Mouse (Mus musculus) embryo, embryonic 10 days (tissue): Measurements from ENCODE around the gene Hist1h3c.
"Not testable (repeated sequence)": the region's sequence is repeated elsewhere in the genome, so short reads cannot be mapped to it uniquely, and the experiment has no call there.

Experiments
- DNase-seq: peaks from one replicate; pipeline ENCODE4 v3.0.0-alpha.2; 2015; ENCODE audit warnings: low spot score

Hist1h3c gene

DNA sequence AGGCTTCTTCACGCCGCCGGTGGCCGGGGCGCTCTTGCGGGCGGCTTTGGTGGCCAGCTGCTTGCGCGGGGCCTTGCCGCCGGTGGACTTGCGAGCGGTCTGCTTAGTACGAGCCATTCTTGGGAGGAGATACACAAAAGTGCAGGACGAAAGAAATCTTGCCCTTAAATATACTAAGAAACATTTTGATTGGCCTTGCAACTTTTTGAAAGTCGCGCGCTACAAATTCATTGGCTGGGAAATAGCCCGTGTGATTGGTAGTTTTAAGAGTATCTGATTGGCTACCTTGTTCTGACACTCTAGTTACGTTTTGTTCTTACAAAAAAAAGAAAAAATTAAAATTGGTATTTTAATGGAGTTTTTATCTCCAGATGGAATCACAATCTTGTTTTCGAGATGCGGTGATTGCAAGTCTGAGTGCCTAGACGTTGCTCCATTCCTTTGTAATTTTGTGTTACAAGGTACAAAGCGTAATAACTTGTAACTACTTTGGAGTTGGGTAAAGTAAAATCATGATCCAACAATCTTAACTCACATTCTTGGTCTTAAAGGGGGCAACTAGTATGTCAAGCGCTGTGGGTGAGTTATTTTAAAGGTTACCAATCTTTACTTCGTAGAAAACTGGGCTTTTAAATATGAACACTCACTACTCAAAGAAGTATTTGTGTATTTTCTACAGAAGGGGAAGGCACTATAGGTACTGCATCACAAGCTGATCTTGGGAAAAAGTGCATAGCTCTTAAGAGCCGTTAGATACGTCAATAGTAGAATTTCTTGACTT is at the start of gene Hist1h3c:
Gene Hist1h3c (minus strand): TSS at position 222 of the 781 bp plus-strand sequence.
- peak; percentile 87 for DNase-seq

DNA sequence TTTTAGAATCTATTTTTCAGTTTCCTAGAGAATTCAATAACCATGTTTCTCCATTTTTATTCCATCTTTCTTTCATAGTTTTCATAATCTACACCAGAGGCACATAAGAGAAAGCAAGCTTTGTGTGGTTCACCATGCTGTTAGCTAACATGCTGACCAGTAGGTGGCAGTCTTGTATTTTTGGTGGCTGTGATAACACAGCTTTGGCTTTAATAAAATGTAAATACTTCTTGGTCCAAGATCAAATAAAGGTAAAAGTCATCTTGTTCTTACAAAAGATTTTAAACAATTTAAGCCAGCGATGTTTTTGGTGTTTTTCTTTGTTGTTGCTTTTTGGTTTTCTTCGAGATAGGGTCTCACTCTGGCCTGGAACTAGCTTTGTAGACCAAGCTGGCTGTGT is 47.1 kb upstream of the Hist1h3c start:
- DNase-seq: peak; percentile 82

DNA sequence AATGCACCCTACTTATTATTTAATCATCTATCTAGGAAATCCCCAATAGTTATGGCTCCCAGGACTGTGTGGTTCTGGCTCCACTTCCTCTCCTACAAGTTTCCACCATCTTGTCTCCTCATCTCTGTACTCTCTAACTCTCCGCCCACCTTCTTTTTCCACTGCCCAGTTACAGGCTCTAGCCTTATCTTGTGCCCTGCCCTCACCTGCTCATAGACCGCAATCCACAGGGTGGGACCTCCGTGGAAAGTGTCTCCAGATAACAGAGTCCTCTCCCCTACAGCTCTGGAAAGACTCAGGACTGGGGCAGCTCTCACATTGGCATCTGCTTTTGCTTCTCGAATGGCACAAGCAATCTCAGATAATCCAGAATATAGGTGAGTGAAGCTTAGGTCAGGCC is 33.6 kb upstream of the Hist1h3c start:
- DNase-seq: no peak

DNA sequence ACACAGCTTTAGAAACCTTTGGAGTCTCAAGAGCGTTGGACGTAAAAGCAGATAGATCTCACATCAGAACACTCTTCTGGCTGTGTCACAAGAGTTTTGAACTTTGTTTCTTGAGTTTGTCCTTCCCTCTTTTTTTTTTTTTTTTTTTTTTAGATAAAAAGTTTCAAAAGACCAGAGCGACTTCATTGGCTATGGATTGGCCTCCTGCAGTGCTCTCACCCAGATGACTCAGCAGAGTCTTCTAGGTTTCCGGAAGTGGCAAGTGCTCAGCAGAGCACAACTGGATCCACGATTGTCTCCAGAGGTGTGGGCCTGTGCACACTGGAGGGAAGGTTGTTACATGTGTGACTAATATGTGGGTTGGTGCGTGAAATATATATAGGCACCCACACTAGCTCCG is 32.9 kb upstream of the Hist1h3c start:
- no peak for DNase-seq

DNA sequence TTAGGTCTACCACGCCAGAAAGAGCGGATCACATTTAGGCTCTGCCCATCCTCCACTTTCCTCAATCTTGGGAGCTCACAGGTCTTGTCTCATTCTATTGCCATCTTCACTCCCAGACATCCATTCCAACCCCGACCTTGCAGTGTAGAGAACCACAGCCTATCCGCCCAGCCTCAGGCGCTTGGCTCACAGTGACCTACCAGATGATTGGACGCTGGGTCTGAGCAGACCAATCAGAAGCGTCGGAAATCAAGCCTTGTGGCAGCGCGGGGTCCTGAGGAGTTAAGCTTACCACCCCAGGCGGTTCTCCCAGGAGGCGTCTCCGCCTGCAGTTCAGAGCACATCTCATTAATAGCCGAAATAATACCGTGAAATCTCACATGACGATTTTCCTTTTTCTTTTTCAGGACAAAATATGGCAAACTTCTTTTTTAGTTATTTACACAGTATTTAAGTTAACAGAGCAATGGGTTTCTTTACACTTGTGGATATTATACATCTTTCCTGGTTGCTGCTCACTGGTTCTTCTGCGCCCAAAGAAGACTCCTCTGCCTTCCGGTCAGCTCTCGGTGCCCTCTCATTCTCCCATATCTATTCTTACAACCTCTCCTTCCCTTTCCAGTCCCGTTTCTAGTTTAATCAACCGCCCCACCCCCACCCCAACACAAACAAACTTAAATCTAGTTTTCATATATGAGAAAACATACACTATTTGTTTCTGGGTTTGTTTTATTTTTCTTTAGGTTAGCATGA is 27.3 kb upstream of the Hist1h3c start:
- DNase-seq: peak; percentile 83

DNA sequence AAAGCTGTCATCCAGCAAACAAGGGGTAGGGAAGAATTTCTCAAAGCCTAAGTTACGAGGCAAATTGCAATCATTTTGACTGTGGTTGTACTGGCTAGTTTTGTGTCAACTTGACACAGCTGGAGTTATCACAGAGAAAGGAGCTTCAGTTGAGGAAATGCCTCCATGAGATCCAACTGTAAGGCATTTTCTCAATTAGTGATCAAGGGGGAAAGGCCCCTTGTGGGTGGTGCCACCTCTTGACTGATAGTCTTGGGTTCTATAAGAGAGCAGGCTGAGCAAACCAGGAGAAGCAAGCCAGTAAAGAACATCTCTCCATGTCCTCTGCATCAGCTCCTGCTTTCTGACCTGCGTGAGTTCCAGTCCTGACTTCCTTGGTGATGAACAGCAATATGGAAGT is 24.2 kb upstream of the Hist1h3c start, which contains the start of gene Trim38:
Gene Trim38 (plus strand): TSS at position 301 of the 400 bp plus-strand sequence.
- DNase-seq: not testable (repeated sequence)

DNA sequence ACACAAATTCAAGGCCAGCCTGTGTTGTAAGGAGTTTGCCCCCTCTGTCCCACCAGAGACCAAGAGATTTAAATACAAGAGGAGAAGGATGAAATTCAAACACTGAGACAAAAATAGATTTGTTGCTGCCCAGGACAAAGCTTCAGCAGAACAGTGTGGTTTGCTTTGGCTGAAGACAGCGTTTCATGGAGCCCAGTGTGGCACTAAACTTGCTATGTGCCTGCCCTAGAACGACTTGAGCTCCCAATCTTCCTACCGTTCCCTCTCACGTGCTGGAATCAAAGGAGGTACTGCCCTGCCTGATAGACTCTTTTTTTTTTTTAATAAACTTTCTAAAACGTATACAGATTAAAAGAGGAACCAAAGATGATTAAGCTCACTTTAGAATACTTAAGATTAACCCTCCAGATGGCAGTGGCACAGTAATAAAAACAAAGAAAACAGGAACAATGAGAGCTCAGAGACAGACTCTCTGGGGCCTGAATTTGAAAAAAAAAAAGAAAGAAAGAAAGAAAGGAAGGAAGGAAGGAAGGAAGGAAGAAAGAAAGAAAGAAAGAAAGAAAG is 23.5 kb upstream of the Hist1h3c start:
- DNase-seq: no peak

DNA sequence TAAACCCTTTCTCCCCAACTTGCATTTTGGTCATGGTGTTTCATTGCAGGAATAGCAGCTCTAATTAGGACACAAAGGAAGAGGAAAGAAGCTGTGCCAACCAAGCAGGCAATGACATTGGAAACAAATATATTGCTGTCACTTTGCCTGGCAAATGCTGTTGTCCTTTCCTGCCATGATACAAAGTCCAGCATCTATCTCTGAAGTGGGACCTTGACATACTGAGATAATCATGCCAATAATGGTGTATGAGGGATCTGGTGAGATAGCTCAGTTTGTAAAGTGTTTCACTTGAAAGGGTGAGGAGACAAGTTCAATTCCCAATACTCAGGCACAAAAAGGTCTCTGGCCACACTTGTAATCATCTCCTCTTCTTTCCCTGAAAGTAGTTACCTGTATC is 21.4 kb upstream of the Hist1h3c start:
- no peak for DNase-seq

DNA sequence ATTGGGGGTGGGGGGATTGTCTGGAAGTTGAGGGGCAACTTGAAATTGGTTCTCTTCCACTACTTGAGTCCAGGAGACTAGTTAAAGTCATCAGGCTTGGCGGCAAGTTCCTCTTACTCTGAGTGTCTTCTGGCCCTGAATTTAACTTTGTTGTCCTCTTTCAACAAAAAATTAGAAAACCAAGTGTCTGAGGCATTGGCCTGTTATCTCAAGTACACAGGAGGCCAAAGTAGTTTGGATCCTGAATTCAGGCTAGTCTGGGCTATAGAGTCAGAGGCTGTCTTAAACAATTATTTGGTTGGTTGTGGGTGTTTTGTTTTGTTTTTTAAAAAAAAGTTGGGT is 19.7 kb upstream of the Hist1h3c start:
- no peak for DNase-seq

DNA sequence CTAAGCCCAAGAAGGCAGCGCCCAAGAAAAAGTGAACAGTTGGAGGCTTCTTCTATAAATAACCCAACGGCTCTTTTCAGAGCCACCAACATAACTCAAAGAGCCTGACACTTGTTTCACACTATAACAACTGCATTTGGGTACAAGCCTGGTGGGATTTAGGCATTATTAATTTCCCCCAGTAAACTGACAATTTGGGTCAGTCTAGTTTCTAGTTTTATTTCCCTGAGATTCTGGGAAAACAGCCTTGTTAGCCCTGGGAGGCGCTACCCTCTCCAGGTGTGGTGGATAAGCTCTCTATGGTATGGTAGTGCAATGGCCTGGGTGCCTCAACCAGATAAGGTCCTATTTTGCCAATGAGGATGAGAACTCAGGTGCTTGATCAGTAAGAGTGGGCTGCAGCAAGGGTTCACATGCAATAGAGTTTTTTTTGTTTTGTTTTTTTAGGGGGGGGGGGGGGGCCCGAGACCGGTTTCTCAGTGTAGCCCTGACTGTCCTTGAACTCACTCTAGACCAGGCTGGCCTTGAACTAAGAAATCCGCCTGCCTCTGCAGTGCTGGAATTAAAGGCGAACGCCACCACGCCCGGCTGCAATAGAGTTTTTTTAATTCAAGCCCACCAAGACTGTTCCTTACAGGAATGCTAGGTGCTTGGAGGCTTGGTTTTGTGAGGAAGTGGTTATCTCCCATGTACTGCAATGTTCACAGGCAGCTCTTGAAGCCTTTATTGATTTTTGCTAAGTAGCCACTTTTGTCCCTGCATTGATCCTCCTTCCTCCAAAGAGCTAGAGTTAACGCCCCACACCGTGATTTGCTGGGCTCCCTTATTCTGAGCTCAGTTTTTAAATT is 19.1 kb upstream of the Hist1h3c start:
- peak; percentile 55 for DNase-seq

DNA sequence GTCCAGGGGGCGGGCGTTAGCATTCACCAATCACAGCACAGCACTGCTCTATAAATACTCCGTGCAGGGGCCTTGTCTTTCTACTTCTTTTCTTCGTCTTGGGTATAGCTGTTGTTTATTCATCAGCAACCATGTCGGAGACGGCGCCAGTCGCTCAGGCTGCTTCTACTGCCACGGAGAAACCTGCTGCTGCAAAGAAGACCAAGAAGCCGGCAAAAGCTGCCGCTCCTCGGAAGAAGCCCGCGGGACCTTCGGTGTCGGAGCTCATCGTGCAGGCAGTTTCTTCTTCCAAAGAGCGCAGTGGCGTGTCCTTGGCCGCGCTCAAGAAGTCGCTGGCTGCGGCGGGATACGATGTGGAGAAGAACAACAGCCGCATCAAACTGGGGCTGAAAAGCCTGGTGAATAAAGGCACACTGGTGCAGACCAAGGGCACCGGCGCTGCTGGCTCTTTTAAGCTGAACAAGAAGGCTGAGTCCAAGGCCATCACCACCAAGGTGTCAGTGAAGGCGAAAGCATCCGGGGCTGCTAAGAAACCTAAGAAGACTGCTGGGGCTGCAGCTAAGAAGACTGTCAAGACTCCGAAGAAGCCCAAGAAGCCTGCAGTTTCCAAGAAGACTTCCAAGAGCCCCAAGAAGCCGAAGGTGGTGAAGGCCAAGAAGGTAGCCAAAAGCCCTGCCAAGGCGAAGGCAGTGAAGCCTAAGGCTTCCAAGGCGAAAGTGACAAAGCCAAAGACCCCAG is 18.4 kb upstream of the Hist1h3c start, which contains the start of gene Hist1h1a:
Gene Hist1h1a (plus strand): TSS at position 81 of the 738 bp plus-strand sequence.
- peak; percentile 94 for DNase-seq

DNA sequence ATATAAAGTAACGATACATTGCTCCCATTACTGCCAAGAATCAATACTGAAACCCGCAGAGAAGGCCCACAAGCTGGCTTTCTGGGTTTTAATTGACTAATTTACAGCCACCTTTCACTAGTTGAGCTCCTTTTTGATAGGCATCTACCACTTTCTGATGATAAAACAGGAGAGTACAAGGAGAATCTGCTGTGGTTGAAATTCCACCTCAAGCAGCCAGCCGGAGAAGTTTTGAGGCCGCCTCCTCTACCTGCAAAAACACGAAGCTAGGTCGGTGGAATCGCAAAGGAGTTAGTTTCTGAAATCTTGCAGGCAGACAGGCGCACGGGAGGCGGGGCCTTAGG is 17.8 kb upstream of the Hist1h3c start:
- no peak for DNase-seq

DNA sequence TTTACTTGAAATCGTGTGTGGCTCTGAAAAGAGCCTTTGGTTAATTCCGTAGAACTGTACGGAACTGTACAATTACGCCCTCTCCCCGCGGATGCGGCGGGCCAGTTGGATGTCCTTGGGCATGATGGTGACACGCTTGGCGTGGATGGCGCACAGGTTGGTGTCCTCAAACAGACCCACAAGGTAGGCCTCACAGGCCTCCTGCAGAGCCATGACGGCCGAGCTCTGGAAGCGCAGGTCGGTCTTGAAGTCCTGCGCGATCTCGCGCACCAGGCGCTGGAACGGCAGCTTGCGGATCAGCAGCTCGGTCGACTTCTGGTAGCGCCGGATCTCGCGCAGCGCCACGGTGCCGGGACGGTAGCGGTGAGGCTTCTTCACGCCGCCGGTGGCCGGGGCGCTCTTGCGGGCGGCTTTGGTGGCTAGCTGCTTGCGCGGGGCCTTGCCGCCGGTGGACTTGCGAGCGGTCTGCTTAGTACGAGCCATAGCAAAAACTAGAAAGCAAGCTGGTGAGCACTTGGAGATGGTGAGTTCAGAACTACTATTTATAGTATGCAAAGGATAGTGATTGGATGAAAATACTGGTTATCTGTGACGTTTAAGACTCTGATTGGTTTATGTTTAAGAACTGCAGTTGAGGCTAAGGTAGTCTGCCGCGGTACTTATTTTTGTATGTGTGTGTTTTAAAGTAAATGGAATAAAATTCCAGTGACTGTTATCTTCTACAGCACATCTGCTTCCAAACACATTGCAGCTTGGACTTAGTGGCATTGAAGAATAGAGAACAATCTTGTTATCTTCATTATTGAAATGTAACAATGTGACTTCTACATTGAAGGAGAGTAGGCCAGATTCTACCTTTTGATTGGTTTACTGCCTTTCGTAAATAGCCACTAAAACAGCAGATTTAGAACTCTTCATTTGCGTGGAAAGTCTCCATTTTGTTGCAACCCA is 16.7 kb upstream of the Hist1h3c start, which contains the start of gene Hist1h3a:
Gene Hist1h3a (minus strand): TSS at position 516 of the 951 bp plus-strand sequence.
- DNase-seq: peak; percentile 85

DNA sequence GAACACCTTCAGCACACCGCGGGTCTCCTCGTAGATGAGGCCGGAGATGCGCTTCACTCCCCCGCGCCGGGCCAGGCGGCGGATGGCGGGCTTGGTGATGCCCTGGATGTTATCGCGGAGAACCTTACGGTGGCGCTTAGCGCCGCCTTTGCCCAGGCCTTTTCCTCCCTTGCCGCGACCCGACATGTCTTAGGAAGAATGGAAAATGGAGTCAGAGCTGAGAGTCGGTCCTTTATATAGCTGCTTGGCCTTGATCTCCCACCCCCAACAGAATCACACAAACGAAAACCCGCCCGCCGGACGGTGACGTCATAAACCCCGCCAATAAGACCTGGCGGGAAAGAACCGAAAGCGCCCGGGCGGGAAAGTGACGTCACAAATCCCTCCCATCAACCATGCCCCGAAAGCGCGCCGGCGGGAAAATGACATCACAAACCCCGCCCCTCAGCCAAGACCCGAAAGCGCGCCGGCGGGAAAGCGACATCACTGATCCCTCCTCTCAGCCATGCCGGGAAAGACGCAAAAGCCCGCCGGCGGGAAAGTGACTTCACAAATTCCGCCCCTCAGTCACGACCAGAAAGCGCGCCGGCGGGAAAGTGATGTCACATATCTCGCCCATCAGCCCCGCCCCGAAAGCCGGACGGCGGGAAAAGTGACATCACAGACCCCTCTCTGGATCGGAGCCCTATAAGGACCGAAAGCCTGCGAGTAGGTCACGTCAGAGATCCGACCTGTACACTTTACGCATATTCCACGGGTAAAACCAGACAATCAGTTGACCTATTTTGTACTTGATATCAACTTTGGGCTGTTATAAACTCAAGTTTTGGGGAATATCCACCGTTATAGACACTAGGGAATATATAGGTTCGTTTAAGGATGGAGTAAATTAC is 15.8 kb upstream of the Hist1h3c start, which contains the start of gene Hist1h4a:
Gene Hist1h4a (minus strand): TSS at position 259 of the 893 bp plus-strand sequence.
- DNase-seq: peak; percentile 97

DNA sequence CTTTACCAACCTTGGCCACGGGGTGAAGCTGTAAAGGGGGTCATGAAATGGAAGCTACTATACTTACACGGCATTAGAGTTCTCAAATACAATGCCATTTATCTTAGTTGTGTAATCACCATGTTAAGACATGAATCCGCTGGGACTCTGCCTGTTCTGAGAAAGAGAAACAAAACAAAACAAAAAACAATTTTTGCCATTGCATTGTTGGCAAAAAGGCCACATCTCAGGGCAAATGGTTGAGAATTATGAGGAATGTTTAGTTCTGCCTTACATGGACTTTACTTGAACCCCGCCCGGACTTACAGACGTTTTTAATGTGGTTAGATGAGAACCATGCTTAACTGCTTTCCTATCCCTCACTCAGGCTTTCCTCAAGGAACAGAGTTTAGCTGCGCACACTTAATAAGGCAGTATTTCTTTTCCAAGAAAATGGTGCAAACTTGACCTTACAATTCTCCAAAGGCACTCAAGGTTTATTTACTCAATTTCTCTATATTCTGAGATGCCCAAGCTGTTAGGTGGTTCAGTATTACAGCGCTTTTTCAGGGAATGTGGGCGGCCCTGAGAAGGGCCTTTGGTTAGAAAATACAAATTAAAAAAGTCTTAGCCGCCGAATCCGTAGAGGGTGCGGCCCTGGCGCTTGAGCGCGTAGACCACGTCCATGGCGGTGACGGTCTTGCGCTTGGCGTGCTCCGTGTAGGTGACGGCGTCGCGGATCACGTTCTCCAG is 15.0 kb upstream of the Hist1h3c start:
- DNase-seq: peak; percentile 66

DNA sequence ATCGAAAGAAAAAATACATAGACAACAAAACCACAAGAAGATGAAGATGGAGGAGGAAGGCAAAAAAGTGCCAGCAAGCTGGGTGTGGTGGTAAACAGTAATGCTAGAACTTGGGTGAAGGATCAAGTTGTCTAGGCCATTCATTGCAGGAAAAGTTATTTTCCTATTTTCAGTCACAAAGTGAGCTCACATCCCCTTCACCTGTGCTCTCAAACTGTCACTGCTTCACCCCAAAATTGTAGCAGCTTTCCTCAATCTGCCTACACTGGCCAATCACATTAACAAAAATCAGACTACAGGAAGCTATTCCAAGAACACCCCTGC is 14.5 kb upstream of the Hist1h3c start:
- no peak for DNase-seq

DNA sequence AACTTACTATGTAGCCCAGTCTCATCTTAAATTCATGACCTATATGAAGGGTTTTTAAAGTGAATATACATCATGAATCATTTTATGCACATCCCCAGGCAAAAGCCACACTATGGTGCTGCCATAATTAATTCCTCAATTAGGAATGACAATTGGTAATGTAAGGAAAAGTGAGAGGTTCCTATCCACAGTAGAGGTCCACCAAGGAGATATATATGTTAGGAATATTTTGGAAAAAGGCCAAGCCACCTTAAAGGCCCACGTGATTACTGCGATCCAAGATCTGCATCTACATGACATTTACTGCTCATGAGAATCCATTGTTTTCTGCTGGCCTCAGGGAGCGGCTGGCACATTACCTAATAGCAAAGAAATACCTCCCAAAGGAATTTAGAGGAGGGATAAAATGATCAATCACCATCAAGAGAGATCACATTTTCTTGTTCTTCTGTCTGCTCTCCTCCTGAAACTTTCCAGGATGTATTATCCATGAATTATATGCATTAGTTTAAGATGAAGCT is 13.9 kb upstream of the Hist1h3c start:
- no peak for DNase-seq

DNA sequence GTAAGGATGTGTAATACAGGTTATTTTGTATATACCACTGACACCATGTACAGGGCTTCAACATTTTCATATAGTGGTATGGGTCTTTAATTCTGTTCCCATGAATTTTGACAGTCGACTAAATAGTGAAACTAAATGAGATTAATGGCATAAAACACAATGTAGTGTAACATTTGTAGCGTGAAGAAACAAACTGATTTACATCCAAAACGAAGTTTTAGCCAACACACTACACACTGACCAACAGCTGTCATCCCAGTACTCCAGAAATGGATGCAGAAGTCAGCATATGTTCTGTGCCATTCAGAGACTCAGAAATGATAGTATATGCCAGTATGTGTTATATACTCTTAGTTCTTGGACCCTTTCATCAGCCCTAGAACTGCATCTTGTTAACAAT is 12.5 kb upstream of the Hist1h3c start:
- no peak for DNase-seq
